ENCODE assay signal across 8 mouse cellular contexts in genomic region chr17:58919061-58919460, GRCm38 (mm10).
A peak's percentile ranks its signal among the peaks of the same experiment; 100 is the strongest.
DNase-seq lines count a peak whose midpoint lies in the region; ATAC-seq lines count a peak whose summit lies in the region.

No protein-coding gene starts in this region.

- H3K4me2 ChIP-seq in heart, embryonic 14.5 days (ENCODE audit: low read length) = peak overlapping the region; percentile 21; the same call in 1 of the 2 replicates
- peak overlapping the region; percentile 43 for H3K4me2 ChIP-seq in embryonic facial prominence, embryonic 14.5 days (ENCODE audit: low read depth, low read length)
- H3K4me2 ChIP-seq in intestine, embryonic 16.5 days (ENCODE audit: low read depth, low read length) = no peak overlapping the region

- H3K4me1 ChIP-seq in heart, embryonic 14.5 days (ENCODE audit: control insufficient read depth in 2 of 2, insufficient read depth in 2 of 2, low read length in 2 of 2) = no peaks in the 10 kb centered on the region; a peak in 1 of 4 replicates
- no peaks in the 10 kb centered on the region; the same call in 1 of the 2 replicates for H3K4me1 ChIP-seq in embryonic facial prominence, embryonic 14.5 days (ENCODE audit: control insufficient read depth, insufficient read depth, low read length)
- no peaks in the 10 kb centered on the region for H3K4me1 ChIP-seq in intestine, embryonic 16.5 days (ENCODE audit: control insufficient read depth, insufficient read depth, low read length)

- intact Hi-C loops in left cerebral cortex, postnatal 4 days (cut with DNase I) = no loop called here

- H3K27me3 ChIP-seq in heart, embryonic 14.5 days (ENCODE audit: control insufficient read depth, insufficient read depth, low read length) = no peaks in the 10 kb centered on the region
- H3K27me3 ChIP-seq in embryonic facial prominence, embryonic 14.5 days (replicated peaks; ENCODE audit: control insufficient read depth, insufficient read depth, low read length) = no peaks in the 10 kb centered on the region
- H3K27me3 ChIP-seq in intestine, embryonic 16.5 days (replicated peaks; ENCODE audit: control insufficient read depth, insufficient read depth, low read length) = no peaks in the 10 kb centered on the region

- H3K9me3 ChIP-seq in heart, embryonic 14.5 days (ENCODE audit: control insufficient read depth, low read length) = no peaks in the 10 kb centered on the region
- no peaks in the 10 kb centered on the region for H3K9me3 ChIP-seq in embryonic facial prominence, embryonic 14.5 days (ENCODE audit: control insufficient read depth, low read length)
- H3K9me3 ChIP-seq in intestine, embryonic 16.5 days (ENCODE audit: control insufficient read depth, low read length) = no peaks in the 10 kb centered on the region

- DNase-seq in heart, adult 18-20 months = no peak
- DNase-seq in R1 (ENCODE audit: low read depth, low spot score) (peak; percentile 72), MN1 (ENCODE audit: low spot score) (no peak)
- peak; percentile 77 for DNase-seq in embryonic facial prominence, embryonic 14.5 days (ENCODE audit: low spot score)
- peak; percentile 66 for DNase-seq in left cerebral cortex, postnatal 4 days
- DNase-seq in neural tube, embryonic 10.5 days (ENCODE audit: extremely low spot score, low spot score) = peak; percentile 58

- H3K36me3 ChIP-seq in heart, embryonic 14.5 days (ENCODE audit: control insufficient read depth, insufficient read depth, low read length) = no peaks in the 10 kb centered on the region
- H3K36me3 ChIP-seq in embryonic facial prominence, embryonic 14.5 days (ENCODE audit: control insufficient read depth, insufficient read depth, low read length) = no peaks in the 10 kb centered on the region
- H3K36me3 ChIP-seq in intestine, embryonic 16.5 days (ENCODE audit: control insufficient read depth, insufficient read depth, low read length) = no peaks in the 10 kb centered on the region

- ATAC-seq in heart, embryonic 14.5 days (ENCODE audit: insufficient number of reproducible peaks, insufficient read depth, low FRiP score, low read depth) = no peak
- peak; percentile 67; the same call in 1 of the 2 replicates for ATAC-seq in embryonic facial prominence, embryonic 14.5 days (ENCODE audit: low read depth)
- 0 out of 2 replicates have a peak, but pooled peaks have one; percentile 46 for ATAC-seq in intestine, embryonic 16.5 days

- WGBS in heart, embryonic 14.5 days = 15% methylated on average over 8 of the region's 8 CpGs
- WGBS in embryonic facial prominence, embryonic 14.5 days = 3% methylated on average over 8 of the region's 8 CpGs
- 8% methylated on average over 8 of the region's 8 CpGs for WGBS in intestine, embryonic 16.5 days

- H3K4me3 ChIP-seq in heart, embryonic 14.5 days (ENCODE audit: control insufficient read depth in 1 of 2, insufficient read depth in 1 of 2, low read depth in 1 of 2, low read length in 2 of 2) = no peak overlapping the region
- H3K4me3 ChIP-seq in embryonic facial prominence, embryonic 14.5 days (ENCODE audit: low read depth, low read length) = peak overlapping the region; percentile 14; the same call in 1 of the 2 replicates
- H3K4me3 ChIP-seq in intestine, embryonic 16.5 days (ENCODE audit: low read length) = no peak overlapping the region

- H3K9ac ChIP-seq in heart, embryonic 14.5 days (ENCODE audit: low read length) = no peak overlapping the region
- H3K9ac ChIP-seq in embryonic facial prominence, embryonic 14.5 days (ENCODE audit: low read depth, low read length) = no peak overlapping the region
- no peak overlapping the region for H3K9ac ChIP-seq in intestine, embryonic 16.5 days (ENCODE audit: low read depth, low read length)

- no peak overlapping the region for H3K27ac ChIP-seq in heart, embryonic 14.5 days (replicated peaks in 1 of 2; ENCODE audit: control insufficient read depth in 1 of 2, insufficient read depth in 1 of 2, low read depth in 2 of 2, low read length in 2 of 2)
- H3K27ac ChIP-seq in embryonic facial prominence, embryonic 14.5 days (replicated peaks; ENCODE audit: low read depth, low read length) = no peak overlapping the region
- H3K27ac ChIP-seq in intestine, embryonic 16.5 days (ENCODE audit: low read length) = no peak overlapping the region

Comparison
In these comparisons a context has a peak if more than half of its experiments do, and no peak if none do; other contexts are left out.
1. DNase-seq: peak in R1 (single experiment), embryonic facial prominence, embryonic 14.5 days (single experiment), left cerebral cortex, postnatal 4 days (single experiment) and neural tube, embryonic 10.5 days (single experiment); none in heart, adult 18-20 months (0 of 2) and MN1 (single experiment).